Mouse (Mus musculus) MEL (cell line): ENCODE measurements at regions not wholly inside any gene's neighbourhood (a gene's known extent, or its start where the extent isn't known, plus 50 kb on each side); places are given as distances from the start of the nearest gene placed in this dataset.

ENCODE experiments used
- CTCF ChIP-seq, 3 experiments: IDR thresholded peaks in 2 of 3; conservative IDR thresholded peaks in 1 of 3; 2 replicates each; pipeline ENCODE4 v1.5.1; 2011 to 2012; ENCODE audit warnings: low read length in 3 of 3, low read depth in 2 of 3, mild to moderate bottlenecking in 2 of 3, improper control_type of control experiment in 1 of 3, inconsistent platforms in 1 of 3, mixed read lengths in 1 of 3, moderate library complexity in 1 of 3; ENCODE audit not compliant: control insufficient read depth in 1 of 3, insufficient read depth in 1 of 3, poor library complexity in 1 of 3, severe bottlenecking in 1 of 3
- E2F4 ChIP-seq: IDR thresholded peaks from 2 replicates; pipeline ENCODE4 v1.6.1; 2011; ENCODE audit warnings: low read depth, low read length, improper control_type of control experiment, borderline replicate concordance
- HCFC1 ChIP-seq: IDR thresholded peaks from 2 replicates; pipeline ENCODE4 v1.6.1; 2012; ENCODE audit warnings: low read depth, mild to moderate bottlenecking, inconsistent platforms, low read length, improper control_type of control experiment, moderate library complexity
- SIN3A ChIP-seq: IDR thresholded peaks from 2 replicates; pipeline ENCODE4 v1.6.1; 2012; ENCODE audit warnings: low read length, improper control_type of control experiment, inconsistent platforms
- USF2 ChIP-seq, 2 experiments: IDR thresholded peaks; 2 replicates each; pipeline ENCODE4 v1.6.1; 2011 to 2012; ENCODE audit warnings: improper control_type of control experiment in 2 of 2, low read length in 2 of 2, borderline replicate concordance in 1 of 2, inconsistent platforms in 1 of 2, low read depth in 1 of 2, mild to moderate bottlenecking in 1 of 2; ENCODE audit not compliant: insufficient read depth in 1 of 2
- ZC3H11A ChIP-seq: IDR thresholded peaks from 2 replicates; pipeline ENCODE4 v1.6.1; 2012; ENCODE audit warnings: low read depth, mild to moderate bottlenecking, inconsistent platforms, low read length, improper control_type of control experiment
- ZNF384 ChIP-seq: IDR thresholded peaks from 2 replicates; pipeline ENCODE4 v1.6.1; 2012; ENCODE audit warnings: low read depth, mild to moderate bottlenecking, inconsistent platforms, low read length, improper control_type of control experiment

- no peak for TF ChIP-seq ZC3H11A
- TF ChIP-seq ZNF384 = no peak
- no peak for TF ChIP-seq HCFC1
- TF ChIP-seq E2F4 = no peak
- no peak for TF ChIP-seq CTCF (IDR thresholded peaks at IDR 0.05 in 2 of 3, conservative IDR thresholded peaks at IDR 0.05 in 1 of 3; ENCODE audit: control insufficient read depth in 1 of 3, insufficient read depth in 1 of 3, low read depth in 2 of 3, low read length in 3 of 3, poor library complexity in 1 of 3, severe bottlenecking in 1 of 3)
- no peak for TF ChIP-seq SIN3A
- no peak for TF ChIP-seq USF2 (IDR thresholded peaks at IDR 0.05; ENCODE audit: borderline replicate concordance in 1 of 2, insufficient read depth in 1 of 2, low read depth in 1 of 2, low read length in 2 of 2)
These were observed 84.2 kb upstream of the Mafb start for GRCm38 (mm10) chr2:160451057-160451456.
